Mouse (Mus musculus): Measurements from ENCODE around the gene Pign. TPM values are rescaled to one million over a fixed set of nuclear protein-coding genes. Genes with fewer than 3 reads are reported as not detected.

Gene Pign
- polyA plus RNA-seq, 1 experiment from 2014 or later, result 4.2 TPM

DNA sequence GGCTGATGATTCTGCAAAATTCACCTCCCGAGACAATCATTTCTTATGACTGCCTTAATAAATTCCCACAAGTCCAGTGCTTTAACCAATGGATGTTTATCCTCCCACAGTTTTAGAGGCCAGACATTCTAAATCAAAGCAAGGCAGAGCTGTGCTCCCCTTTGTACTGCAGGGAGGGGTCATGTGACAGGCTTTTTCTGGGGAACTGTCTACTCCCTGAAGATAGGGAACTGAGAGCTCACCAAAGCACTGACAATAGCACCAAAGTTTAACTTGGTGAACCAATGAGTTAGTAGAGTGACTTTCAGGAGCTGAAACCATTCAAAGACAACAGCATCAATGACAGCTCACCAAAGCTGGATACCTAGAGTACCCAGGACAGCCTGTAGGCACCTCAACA is 156.4 kb downstream of the Pign start:
- Histone ChIP-seq H3K9me3 (ENCODE audit: control insufficient read depth) (no peaks in the 10 kb centered on the region), H3K4me3 (ENCODE audit: low read depth, low read length) (no peak overlapping the region), H3K27me3 (replicated peaks; ENCODE audit: control insufficient read depth, insufficient read depth, low read length) (no peaks in the 10 kb centered on the region), H3K36me3 (ENCODE audit: control insufficient read depth, insufficient read depth) (no peaks in the 10 kb centered on the region), H3K4me1 (replicated peaks; ENCODE audit: control insufficient read depth, insufficient read depth, low read length) (no peaks in the 10 kb centered on the region), H3K9ac (ENCODE audit: low read depth, low read length) (no peak overlapping the region), H3K27ac (ENCODE audit: low read depth, low read length) (no peak overlapping the region), H3K4me2 (replicated peaks; ENCODE audit: low read depth) (no peak overlapping the region)
- TF ChIP-seq CTCF (IDR thresholded peaks at IDR 0.05; ENCODE audit: low read depth), result no peak
- no peak for ATAC-seq
- 73% methylated on average over 1 of the region's 1 CpGs for WGBS

DNA sequence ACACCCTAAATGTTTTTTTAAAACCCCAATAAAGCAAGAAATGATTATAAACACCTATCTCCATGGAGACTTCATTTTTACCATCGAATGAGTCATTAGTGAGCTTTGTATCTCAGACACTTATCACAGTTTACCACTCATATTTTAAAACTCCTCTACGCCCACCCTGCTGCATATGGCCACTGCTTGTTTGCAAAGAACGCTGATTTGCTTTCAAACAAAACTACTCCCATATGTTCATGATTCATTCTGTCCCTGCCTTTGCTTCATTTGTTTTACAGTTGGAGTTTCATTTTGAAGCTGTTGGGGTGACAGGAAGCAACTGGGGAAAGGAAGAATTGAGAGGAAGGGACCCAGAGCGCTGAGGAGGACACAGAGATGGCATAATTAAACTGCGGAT is 170.9 kb downstream of the Pign start:
- Histone ChIP-seq H3K4me3 (ENCODE audit: low read depth, low read length) (no peak overlapping the region), H3K27me3 (replicated peaks; ENCODE audit: control insufficient read depth, insufficient read depth, low read length) (no peaks in the 10 kb centered on the region), H3K9me3 (ENCODE audit: control insufficient read depth) (no peaks in the 10 kb centered on the region), H3K4me1 (replicated peaks; ENCODE audit: control insufficient read depth, insufficient read depth, low read length) (no peaks in the 10 kb centered on the region), H3K9ac (ENCODE audit: low read depth, low read length) (no peak overlapping the region), H3K27ac (ENCODE audit: low read depth, low read length) (no peak overlapping the region), H3K4me2 (replicated peaks; ENCODE audit: low read depth) (no peak overlapping the region), H3K36me3 (ENCODE audit: control insufficient read depth, insufficient read depth) (no peaks in the 10 kb centered on the region)
- 53% methylated on average over 5 of the region's 5 CpGs for WGBS
- ATAC-seq, result no peak
- no peak for TF ChIP-seq CTCF (IDR thresholded peaks at IDR 0.05; ENCODE audit: low read depth)

DNA sequence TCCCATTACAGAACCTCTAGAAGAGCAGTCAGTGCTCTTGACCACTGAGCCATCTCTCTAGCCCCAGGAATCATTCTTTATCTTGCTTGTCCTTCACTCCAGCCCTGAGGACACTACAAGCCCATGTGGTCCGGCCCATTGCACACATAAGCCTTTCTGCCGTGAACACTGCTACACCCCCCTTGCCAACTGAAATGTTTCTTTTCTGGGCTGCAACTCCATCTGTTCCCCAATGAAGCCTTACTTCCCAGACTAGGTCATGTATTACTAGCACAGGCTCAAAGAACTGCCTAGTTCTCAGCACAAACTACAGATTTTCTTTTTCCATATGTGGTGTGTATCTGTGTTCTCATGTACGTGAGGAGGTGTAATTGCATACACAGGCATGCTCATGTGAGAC is 174.0 kb downstream of the Pign start:
- Histone ChIP-seq H3K4me1 (replicated peaks; ENCODE audit: control insufficient read depth, insufficient read depth, low read length) (no peaks in the 10 kb centered on the region), H3K4me2 (replicated peaks; ENCODE audit: low read depth) (no peak overlapping the region), H3K4me3 (ENCODE audit: low read depth, low read length) (no peak overlapping the region), H3K27me3 (replicated peaks; ENCODE audit: control insufficient read depth, insufficient read depth, low read length) (no peaks in the 10 kb centered on the region), H3K27ac (ENCODE audit: low read depth, low read length) (no peak overlapping the region), H3K36me3 (ENCODE audit: control insufficient read depth, insufficient read depth) (no peaks in the 10 kb centered on the region), H3K9ac (ENCODE audit: low read depth, low read length) (no peak overlapping the region), H3K9me3 (ENCODE audit: control insufficient read depth) (no peaks in the 10 kb centered on the region)
- no peak for TF ChIP-seq CTCF (IDR thresholded peaks at IDR 0.05; ENCODE audit: low read depth)
- ATAC-seq, result no peak
- WGBS, result 93% methylated on average over 3 of the region's 3 CpGs

DNA sequence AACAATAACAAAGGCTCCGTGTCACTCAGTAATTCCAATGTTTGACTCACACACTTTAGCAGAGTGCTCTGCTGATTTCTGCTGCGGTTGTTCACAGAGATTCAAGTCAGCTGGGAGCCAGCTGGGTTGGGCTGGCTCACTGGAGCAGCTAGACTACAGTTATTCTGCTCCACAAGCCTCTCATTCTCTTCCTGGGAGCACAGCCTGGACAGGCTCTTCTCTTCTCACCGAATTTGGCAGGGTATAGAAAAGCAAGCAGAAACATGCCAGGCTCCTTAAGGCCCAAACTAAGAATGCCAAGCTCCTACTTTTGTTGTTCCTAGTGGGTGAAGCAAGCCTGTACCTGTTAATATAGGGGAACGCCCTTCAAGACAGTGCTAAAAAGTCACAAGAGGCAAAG is 176.4 kb downstream of the Pign start:
- Histone ChIP-seq H3K27ac (ENCODE audit: low read depth, low read length) (no peak overlapping the region), H3K4me3 (ENCODE audit: low read depth, low read length) (no peak overlapping the region), H3K36me3 (ENCODE audit: control insufficient read depth, insufficient read depth) (no peaks in the 10 kb centered on the region), H3K4me2 (replicated peaks; ENCODE audit: low read depth) (no peak overlapping the region), H3K27me3 (replicated peaks; ENCODE audit: control insufficient read depth, insufficient read depth, low read length) (no peaks in the 10 kb centered on the region), H3K4me1 (replicated peaks; ENCODE audit: control insufficient read depth, insufficient read depth, low read length) (no peaks in the 10 kb centered on the region), H3K9ac (ENCODE audit: low read depth, low read length) (no peak overlapping the region), H3K9me3 (ENCODE audit: control insufficient read depth) (no peaks in the 10 kb centered on the region)
- WGBS, result 65% methylated on average over 4 of the region's 4 CpGs
- no peak for ATAC-seq
- no peak for TF ChIP-seq CTCF (IDR thresholded peaks at IDR 0.05; ENCODE audit: low read depth)

Small RNA genes within 50 kb of the gene (microRNA-seq; reads per million reads assigned to microRNA genes)
- not detected for gene Gm22426

Other genes starting within 250 kb of the Pign start
- gene Relch, start 184 bp upstream of the Pign start, polyA plus RNA-seq (2015; fragmentation: Nextera tagmentation; extraction: Ambion mirVana), result 19.2 and 21.2 TPM in 2 replicates
- gene Tnfrsf11a, start 117.0 kb upstream of the Pign start, polyA plus RNA-seq (2015; fragmentation: Nextera tagmentation; extraction: Ambion mirVana), result 23.4 and 24.3 TPM in 2 replicates